Mouse (Mus musculus) ZHBTc4 (cell line): ENCODE data around the gene Ddx39b.

ENCODE experiments used
- DNase-seq: peaks from one replicate; pipeline ENCODE4 v3.0.0-alpha.2; 2011; ENCODE audit warnings: low read depth, low spot score

Ddx39b gene

DNA sequence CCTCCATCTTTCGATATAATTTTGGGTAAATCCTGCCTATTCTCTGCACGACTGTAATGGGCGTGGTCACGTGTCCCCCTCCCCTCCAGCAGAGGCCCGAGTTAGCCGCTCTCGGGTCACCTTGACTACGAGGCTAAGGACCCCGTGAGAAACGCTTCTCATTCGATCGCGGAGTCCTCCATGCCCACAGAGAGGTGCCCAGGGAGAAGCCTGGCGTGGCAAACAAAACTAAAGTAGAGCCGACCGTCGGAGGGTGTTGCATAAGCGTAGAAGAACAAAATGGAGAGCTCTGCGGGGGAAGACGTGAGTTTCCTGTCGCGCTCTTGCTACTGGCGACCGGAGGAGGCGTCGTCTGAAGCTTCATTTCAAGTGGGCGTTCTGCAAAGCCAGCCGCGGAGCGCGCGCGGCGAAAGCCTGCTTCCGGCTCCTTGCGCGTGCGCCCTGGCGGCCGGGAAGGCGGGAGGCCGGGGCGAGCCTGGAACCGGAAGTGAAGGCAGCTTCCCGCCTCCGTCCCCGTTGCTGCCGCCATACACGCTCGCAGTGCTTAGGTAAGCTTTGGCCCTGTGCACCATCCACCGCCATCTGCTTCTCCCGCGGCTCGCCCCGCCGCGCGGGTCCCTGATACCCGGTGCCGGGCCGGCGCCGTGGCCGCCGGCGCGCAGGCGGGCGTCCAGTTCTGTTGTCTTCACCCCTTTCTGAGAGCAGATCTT is at the start of gene Ddx39b:
TSS of gene Ddx39b (plus strand) at position 442 of the 710 bp plus-strand sequence.
- peak; percentile 97 for DNase-seq

DNA sequence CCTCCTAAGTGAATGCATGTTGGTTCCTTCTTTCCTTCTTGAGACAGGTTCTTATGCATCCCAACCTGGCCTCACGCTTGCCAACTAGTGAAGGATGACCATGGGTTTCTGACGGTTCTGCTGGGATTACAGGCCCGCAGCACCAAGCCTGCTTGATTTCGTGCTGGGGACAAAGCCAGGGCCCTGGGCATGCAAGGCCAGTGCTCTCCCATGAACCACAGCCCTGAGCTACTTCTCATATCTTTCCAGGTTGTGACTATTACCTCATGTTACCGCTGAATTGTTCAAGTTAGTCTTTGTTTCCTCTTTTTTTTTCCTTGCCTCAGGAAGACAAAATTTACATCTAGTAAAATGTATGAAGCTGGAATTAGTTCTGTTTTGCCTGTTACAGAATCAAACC is 48.6 kb upstream of the Ddx39b start:
- no peak for DNase-seq

DNA sequence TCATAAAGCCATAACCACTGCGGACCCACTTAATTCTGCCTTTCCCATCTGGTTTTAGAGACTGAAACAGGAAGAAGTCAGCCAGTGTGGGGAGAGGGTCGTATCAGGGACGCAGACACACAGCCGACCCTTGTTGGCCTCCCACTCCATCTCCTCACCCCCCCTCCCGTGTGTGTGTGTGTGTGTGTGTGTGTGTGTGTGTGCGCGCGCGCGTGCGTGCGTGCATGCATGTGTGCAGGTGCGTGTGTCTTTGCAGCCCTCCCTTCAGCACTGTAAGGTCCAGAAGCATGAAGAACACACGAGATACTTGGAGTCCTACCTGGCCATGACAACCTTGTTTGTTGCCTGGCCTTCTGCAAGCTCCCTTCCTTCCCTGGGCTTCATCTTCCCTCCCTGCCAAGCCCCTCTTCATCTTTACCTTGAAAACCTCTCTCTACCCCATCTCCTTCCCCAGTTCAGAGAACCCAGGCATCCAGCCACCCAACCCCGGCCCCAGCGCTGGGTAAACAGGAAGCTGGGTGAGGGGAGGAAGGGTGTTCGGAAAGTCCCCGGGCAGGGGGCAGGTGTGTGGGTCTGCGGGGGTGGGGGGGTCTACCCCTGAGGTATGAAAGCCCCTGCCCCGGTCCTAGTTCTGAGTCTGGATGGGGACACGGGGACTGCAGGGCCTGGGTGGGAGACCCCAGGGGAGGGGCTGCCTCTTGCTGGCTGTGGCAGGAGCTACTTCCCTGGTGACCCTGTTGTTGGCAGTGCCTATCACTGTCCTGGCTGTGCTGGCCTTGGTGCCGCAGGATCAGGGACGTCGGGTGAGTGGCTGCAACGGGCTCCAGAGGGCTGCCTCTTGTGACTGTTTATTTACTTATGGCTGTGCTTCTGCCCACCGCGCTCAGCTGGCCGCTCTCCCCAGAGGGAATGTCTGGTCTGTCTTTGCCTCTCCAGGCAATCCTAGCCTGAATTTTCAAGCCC is 47.4 kb upstream of the Ddx39b start, which contains the start of gene Ltb:
TSS of gene Ltb (plus strand) at position 559 of the 963 bp plus-strand sequence.
- DNase-seq, result no peak

DNA sequence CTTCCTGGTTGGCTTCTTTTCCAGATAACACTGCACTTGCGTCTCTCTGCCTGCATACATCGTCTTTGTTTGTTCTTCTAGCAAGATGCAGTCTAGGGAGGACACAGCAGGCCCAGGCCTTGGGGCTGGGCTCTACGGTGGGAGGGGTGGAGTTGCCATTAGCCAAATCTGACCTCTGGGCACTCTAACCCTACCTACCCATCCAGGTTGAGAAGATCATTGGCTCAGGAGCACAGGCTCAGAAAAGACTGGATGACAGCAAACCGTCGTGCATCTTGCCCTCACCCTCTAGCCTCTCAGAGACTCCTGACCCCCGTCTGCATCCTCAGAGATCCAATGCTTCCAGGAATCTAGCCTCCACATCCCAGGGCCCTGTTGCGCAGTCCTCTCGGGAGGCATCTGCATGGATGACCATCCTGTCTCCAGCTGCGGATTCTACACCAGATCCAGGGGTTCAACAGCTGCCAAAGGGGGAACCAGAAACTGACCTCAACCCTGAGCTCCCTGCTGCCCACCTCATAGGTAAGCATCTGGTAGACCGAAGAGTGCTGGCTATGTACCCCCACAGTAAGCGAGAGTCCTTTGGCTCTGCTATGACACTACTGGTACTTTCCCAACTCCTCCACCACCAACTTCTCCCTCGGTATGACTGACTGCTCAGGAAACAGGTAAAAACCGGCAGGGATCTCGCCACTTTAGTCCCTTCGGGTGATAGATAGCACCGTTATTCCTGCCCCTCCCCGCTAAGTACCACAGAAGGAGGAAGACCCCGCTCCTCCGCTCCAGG is 46.5 kb upstream of the Ddx39b start:
- no peak for DNase-seq

DNA sequence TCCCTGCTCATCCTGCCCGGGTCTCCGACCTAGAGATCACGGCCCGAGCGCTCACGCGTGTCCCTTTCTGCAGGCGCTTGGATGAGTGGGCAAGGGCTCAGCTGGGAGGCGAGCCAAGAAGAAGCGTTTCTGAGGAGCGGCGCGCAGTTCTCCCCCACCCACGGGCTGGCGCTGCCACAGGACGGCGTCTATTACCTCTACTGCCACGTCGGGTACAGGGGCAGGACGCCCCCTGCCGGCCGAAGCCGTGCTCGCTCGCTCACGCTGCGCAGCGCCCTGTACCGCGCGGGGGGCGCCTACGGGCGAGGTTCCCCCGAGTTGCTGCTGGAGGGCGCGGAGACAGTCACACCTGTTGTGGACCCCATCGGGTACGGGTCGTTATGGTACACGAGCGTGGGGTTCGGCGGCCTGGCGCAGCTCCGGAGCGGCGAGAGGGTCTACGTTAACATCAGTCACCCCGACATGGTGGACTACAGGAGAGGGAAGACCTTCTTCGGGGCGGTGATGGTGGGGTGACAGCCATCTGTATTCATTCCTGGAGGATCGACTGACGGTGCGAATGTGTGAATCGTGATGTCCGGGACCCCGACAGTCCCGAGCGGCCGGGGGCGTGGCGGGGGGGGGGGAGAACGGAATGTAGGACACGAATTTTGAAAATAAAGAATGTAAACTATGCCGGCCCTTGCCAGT is 45.8 kb upstream of the Ddx39b start:
- DNase-seq, result peak; percentile 88

DNA sequence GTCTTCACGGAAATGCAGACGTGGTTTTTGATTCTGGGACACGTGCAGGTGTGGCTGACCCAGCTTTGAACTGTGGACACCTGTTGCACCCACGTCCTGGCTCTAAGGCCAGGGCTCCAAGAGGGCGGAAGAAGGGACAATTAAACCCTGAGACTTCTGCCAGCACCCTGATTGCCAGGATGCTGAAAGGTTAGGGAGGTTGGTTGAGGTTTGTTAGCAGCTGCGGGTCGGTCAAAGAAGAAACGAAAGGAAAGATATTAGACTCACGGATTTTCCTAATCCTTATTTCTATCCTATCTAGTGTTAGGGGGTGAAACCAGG is 45.3 kb upstream of the Ddx39b start:
- DNase-seq, result no peak

DNA sequence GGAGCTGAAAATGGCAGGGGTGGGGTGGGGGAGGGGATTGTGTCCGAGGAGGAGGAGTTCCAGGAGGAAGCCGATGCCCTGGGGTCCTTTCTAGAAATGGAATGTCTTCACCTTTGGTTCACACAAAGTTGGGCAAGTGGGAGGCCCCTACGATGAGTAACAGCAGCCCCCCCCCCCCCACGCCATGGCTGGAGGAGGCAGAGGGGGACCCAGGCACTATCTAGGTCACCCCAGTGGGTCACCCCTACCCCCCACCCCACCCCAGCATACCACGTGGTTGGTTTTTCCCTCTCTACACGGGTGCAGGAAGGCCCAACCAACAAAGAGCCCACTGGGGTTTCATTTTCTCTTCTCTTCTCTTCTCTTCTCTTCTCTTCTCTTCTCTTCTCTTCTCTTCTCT is 44.4 kb upstream of the Ddx39b start:
- DNase-seq, result no peak

DNA sequence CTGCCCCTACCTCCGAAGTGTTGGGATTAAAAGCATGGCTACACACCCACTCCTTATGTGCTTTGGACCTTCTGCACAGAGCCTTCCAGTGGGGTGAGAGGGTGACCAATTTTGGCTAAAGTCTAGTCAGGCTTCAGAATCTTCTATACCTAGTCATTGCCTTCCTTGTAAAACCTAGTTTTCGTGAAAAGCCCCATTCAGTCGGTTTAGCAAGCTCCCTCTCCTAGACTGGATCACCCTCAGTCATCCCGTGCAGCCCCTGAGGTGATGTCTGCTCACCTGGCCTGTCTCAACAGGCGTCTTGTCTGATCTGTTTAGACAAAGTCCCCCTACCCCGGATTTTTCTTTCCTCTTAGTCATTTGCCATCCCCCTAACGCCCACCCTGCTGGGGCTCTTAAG is 43.5 kb upstream of the Ddx39b start:
- DNase-seq, result no peak

DNA sequence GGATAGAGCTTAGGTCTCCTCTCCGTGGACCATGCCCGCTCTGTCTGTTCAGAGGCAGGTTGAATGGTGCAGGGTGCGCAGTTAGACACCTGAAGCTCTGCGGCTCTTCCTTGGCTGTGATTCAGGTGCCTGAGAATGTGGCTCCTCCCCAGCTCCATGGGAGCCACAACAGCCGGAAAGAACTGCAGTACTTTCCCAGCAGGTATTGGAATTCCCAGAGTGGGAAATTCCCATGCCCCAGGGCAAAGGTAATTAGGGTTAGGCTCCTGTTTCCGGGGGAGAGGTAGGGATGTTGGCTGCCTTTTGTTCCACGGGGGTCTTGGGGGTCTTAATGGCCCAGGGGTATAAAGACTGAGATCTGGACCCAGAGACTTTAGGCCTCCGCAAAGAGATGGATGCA is 42.6 kb upstream of the Ddx39b start:
- DNase-seq, result peak; percentile 52

DNA sequence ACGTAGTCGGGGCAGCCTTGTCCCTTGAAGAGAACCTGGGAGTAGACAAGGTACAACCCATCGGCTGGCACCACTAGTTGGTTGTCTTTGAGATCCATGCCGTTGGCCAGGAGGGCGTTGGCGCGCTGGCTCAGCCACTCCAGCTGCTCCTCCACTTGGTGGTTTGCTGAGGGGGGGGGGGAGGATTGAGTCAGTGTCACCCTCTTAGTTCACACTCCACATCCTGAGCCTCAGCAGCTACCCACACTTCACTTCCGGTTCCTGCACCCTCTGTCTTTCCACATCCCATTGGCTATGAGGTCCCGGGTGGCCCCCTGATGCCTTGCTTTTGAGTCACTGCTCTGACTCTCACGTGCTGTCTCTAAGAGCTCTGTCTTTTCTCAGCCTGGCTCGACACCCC is 41.1 kb upstream of the Ddx39b start:
- DNase-seq, result no peak

DNA sequence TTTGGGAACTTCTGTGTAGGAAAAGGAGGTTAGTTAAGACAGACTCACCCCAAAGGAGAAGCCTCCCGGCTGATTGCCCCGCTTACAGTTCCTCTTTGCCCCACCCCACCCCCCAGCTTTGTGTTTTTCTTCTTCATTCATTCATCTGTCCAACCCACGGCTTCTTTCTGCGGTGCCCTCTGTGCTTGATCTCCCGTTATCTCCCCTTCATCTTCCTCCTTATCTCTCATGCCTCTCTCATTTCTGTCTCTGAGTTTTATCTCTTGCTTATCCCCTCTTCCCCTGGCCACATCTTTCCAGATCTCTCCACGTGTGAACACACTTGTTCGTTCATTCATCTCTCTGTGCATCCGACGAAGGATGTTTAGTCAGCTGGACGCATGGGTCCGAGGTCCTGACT is 40.4 kb upstream of the Ddx39b start:
- no peak for DNase-seq

DNA sequence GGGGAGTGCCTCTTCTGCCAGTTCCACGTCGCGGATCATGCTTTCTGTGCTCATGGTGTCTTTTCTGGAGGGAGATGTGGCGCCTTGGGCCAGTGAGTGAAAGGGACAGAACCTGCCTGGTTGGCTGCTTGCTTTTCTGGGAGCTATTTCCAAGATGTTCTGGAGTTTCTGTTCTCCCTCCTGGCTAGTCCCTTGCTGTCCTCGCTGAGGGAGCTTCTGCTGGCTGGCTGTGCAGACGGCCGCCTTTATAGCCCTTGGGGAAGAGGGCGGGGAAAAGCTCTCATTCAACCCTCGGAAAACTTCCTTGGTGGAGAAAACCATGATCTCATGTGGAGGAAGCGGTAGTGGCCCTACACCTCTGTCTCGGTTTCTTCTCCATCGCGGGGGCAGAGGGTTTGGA is 39.8 kb upstream of the Ddx39b start, which contains the start of gene Tnf:
TSS of gene Tnf (minus strand) at position 221 of the 400 bp plus-strand sequence.
- no peak for DNase-seq

DNA sequence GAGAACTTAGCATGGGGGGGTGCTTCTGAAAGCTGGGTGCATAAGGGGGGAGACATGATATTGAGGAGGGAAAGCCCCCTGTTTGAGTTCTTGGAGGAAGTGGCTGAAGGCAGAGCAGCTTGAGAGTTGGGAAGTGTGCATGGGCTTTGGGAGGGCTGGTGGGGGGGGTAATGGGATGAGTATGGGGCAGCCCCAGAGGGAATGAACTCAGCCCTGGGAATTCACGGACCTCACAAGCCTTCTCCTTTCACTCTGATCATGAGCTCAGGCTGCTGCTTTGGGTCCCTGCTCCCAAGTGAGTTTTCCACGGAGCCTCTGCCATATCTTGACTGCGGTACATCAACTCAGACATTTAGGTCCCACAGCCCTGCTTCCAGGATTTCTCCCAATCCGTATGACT is 39.1 kb upstream of the Ddx39b start:
- no peak for DNase-seq

DNA sequence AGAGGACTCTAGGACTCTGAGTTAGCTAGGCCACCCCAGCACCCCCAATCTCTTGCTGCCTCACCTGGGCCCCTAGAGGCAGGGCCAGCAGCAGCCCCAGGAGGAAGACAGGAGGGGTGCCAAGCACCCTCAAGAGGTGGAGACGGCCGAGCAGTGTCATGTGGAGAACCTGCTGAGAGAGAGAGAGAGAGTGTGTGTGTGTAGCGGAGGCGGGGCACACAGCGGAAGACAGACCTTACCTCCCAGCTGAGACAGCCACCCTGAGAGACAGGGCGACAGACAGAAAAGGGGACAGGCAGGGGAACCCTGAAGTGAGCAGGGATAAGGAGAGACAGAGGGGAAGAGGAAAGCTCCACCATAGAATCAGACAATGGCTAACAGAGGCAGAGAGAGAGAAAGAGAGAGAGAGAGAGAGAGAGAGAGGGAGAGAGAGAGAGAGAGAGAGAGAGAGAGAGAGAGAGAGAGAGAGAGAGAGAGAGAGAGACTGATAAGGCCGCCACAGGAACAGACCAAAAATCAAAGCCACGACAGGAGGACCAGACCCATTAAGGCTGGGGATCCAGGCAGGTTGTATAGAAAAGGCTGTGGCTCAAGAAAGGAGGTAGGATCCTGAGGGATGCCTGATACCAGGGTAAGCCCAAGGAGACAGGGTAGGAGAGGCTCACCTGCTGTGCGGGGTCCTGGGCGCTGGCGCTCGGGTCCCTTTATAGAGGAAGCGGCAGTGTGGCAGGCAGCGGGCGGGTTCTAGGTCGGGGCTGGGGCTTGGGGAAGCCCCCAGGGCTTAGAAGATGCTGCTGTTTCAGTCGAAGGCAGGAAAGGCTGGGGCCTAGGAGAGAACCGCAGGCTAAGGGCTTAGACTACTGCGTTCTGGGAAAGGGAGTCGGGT is 36.8 kb upstream of the Ddx39b start, which contains the start of gene Lta:
TSS of gene Lta (minus strand) at position 858 of the 886 bp plus-strand sequence.
- peak; percentile 46 for DNase-seq

DNA sequence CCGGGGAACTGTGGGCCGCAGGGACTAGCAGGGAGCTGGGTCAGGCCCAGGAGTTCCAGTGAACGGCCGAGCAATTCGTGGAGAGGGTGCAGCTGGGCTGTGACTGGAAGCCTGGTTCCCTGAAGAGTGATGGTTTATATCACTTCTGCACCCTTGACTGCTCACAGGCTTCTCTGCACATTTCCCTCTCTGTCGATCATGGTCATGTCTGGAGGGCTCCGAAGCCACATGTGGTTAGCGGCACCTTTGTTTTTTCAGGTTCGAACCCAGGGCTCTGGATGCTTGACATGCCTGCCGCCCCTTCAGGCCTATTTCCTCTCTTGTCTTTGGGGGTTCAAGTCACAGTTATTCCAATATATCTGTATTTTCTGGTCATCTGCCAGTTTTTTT is 36.2 kb upstream of the Ddx39b start:
- no peak for DNase-seq

DNA sequence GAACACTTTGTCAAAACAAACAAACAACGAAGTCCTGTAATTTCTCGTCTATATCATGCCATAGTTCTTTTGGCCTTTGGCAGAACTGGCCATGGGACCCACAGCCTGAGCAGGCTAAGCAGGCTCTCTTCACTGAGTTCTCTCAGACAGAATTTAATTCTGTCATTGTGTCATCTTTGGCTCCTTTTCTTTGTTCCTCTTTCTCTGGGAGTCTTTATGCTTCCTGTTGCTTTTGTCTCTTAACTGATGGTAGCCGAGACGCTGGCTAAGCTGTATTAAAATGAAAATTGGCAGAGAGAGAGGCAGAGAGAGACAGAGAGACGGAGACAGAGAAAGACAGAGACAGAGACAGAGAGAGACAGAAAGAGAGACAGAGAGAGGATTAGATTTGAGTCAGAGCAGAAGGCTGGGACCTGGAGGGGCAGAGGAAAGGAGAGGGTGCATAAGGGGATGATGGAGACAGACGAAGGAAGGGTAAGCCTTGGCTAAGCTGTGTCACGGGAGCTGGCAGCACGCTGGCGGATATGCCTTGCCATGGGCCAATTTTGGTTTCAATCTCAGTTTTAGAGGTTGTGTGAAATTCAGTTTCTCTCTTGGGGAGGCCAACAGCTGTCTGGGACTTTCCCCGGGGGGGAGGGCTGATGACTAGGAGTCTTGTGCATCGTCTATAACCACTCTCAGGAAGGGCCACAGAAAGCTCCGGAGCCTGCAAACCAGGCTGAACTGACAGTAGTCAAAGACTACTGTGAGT is 31.6 kb upstream of the Ddx39b start:
- DNase-seq, result no peak

DNA sequence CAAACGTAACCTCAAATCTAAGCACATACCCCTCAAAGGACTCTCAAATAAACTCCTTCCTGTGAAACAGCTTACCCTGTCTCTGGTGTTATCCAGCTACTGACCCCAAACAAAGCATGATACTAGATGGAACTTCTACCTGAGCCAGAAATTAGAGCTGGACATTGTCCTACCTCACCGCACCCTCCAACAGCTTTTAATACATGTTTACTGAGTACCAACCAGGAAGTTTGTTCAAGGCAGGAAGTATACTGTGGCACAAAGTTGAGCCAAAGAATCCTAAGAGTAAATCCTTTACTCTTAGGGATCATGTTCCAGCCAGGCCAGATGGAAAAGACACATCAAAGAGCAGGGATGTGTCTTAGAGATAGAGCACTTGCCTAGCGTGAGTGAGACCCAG is 31.0 kb upstream of the Ddx39b start:
- DNase-seq, result no peak

DNA sequence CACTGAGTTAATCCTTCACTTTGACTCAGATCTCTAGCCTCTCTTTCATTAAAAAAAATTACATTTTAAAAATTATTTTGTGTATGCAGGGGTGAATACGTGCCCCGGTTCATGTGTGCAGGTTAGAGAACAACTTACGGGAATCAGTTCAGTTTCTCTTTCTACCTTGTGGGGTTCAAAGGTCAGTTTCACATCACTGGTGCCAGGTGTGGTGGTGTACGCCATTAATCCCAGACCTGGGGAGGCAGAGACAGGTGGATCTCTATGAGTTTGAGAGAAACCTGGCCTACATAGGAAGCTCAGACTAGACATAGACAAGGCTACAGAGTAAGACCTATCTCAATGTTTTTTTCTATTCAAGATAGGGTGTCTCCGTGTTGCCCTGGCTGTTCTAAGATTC is 28.5 kb upstream of the Ddx39b start:
- DNase-seq, result no peak

DNA sequence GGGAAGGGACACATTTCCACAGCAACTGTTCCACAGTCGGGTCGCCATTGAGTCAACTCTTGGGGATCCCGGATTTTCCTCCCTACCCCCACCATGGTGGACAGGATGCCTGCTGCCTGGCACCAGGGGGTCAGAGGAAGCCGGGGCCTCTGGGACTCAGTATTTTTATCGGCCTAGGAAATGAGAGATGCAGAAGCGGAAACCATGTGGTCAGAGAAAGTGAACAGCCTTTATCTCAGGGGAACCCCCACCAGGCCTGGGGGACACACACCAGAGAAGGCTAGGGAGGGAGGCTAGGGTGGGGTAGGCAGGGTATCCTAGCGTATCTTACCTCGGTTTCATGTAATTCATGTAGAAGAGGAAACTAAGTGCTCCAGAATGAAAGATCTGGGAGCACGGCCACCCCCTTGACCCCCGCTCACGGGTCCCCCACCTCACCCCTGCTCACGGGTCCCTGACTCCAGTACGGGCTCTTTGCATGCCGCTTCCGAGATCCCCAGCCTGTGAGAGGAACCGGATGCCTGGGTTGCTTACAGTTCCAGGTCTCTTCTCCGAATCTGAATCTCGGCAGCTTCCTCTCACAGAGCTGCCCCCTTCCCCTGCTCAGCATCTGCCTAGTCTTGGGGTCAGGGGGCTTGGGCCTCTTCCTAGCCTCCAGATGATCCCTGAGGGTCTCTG is 22.9 kb upstream of the Ddx39b start:
- no peak for DNase-seq
